Mouse (Mus musculus) embryo, embryonic 10 days (tissue): Measurements from ENCODE around the gene Serpina3m.
A peak's percentile ranks its signal among the peaks of the same experiment; 100 is the strongest.
"Not testable (repeated sequence)": the region's sequence is repeated elsewhere in the genome, so short reads cannot be mapped to it uniquely, and the experiment has no call there.

Source experiments
- DNase-seq: peaks from one replicate; pipeline ENCODE4 v3.0.0-alpha.2; 2015; ENCODE audit warnings: low spot score

Serpina3m gene

GRCm38 (mm10) chr12:104338226-104338625, at the start of gene Serpina3m, which contains the start of gene Serpina3k:
Gene Serpina3m, plus strand, starts transcription at chr12:104338486.
Gene Serpina3k, plus strand, starts transcription at chr12:104338486.
- not testable (repeated sequence) for DNase-seq

GRCm38 (mm10) chr12:104289872-104290271, 48.4 kb upstream of the Serpina3m start:
- DNase-seq = no peak

- no peak for DNase-seq
These were observed 44.3 kb upstream of the Serpina3m start for GRCm38 (mm10) chr12:104293963-104294362.

GRCm38 (mm10) chr12:104298049-104298448, 40.2 kb upstream of the Serpina3m start:
- no peak for DNase-seq

- no peak for DNase-seq
These were observed 32.3 kb upstream of the Serpina3m start for GRCm38 (mm10) chr12:104305991-104306390.

GRCm38 (mm10) chr12:104314253-104314652, 24.0 kb upstream of the Serpina3m start, which contains the start of gene Serpina3j:
Gene Serpina3j, plus strand, starts transcription at chr12:104314553.
- no peak for DNase-seq

- no peak for DNase-seq
These were observed 15.8 kb upstream of the Serpina3m start for GRCm38 (mm10) chr12:104322454-104322853.

GRCm38 (mm10) chr12:104331701-104332100, 6.6 kb upstream of the Serpina3m start:
- no peak for DNase-seq

GRCm38 (mm10) chr12:104336873-104337272, 1.4 kb upstream of the Serpina3m start:
- DNase-seq = not testable (repeated sequence)

- no peak for DNase-seq
These were observed 419 bp downstream of the Serpina3m start for GRCm38 (mm10) chr12:104338705-104339104.

GRCm38 (mm10) chr12:104342489-104342888, 4.2 kb downstream of the Serpina3m start:
- DNase-seq = not testable (repeated sequence)

- DNase-seq = no peak
These were observed 6.9 kb downstream of the Serpina3m start for GRCm38 (mm10) chr12:104345181-104345580.

GRCm38 (mm10) chr12:104345707-104346106, 7.4 kb downstream of the Serpina3m start:
- DNase-seq = no peak

- no peak for DNase-seq
These were observed 8.8 kb downstream of the Serpina3m start for GRCm38 (mm10) chr12:104347091-104347490.

- DNase-seq = peak; percentile 48
These were observed 13.5 kb downstream of the Serpina3m start for GRCm38 (mm10) chr12:104351812-104352211.

GRCm38 (mm10) chr12:104356006-104356405, 17.7 kb downstream of the Serpina3m start:
- no peak for DNase-seq

- no peak for DNase-seq
These were observed 31.7 kb downstream of the Serpina3m start for GRCm38 (mm10) chr12:104369986-104370385.

GRCm38 (mm10) chr12:104377179-104377578, 38.9 kb downstream of the Serpina3m start:
- DNase-seq = not testable (repeated sequence)

- DNase-seq = not testable (repeated sequence)
These were observed 40.1 kb downstream of the Serpina3m start for GRCm38 (mm10) chr12:104378351-104378750.

- not testable (repeated sequence) for DNase-seq
These were observed 40.5 kb downstream of the Serpina3m start for GRCm38 (mm10) chr12:104378815-104379214.

- no peak for DNase-seq
These were observed 41.6 kb downstream of the Serpina3m start for GRCm38 (mm10) chr12:104379856-104380255.

GRCm38 (mm10) chr12:104381071-104381604, 42.9 kb downstream of the Serpina3m start:
- not testable (repeated sequence) for DNase-seq

GRCm38 (mm10) chr12:104385987-104386386, 47.7 kb downstream of the Serpina3m start:
- DNase-seq = not testable (repeated sequence)

GRCm38 (mm10) chr12:104386878-104387277, 48.6 kb downstream of the Serpina3m start:
- DNase-seq = not testable (repeated sequence)
